Mouse (Mus musculus): ENCODE results near the gene Epc2. TPM values are rescaled to one million over a fixed set of nuclear protein-coding genes. Genes with fewer than 3 reads are reported as not detected.

Gene Epc2
- total RNA-seq, 1 experiment = 27.5 TPM

DNA sequence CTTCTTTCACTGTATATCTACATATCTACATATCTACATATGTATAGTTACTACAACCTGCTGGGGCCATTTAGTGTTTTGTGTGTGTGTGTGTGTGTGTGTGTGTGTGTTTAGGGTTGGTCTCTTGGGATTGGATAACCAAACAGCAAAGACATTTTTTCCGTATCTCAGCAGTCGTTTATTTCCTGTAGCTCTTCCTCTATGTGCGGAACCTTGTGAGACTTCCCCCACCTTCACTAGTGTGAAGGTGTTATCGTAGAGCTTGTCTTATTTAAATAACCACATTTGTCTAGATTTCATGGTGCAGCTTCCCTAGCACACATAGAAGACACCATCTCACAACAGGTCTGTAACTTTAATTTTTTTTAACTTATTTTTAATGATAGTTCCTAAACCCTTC is 106.1 kb downstream of the Epc2 start:
- Histone ChIP-seq H3K4me1 (ENCODE audit: control insufficient read depth in 2 of 2, insufficient read depth in 2 of 2, low read length in 2 of 2, poor library complexity in 1 of 2) (no peaks in the 10 kb centered on the region), H3K9ac (ENCODE audit: insufficient read depth, low read depth, low read length, poor library complexity, severe bottlenecking) (no peak overlapping the region), H3K9me3 (ENCODE audit: control insufficient read depth, insufficient read depth, low read depth, low read length) (no peaks in the 10 kb centered on the region), H3K36me3 (ENCODE audit: control insufficient read depth, insufficient read depth, low read length, poor library complexity, severe bottlenecking) (peaks cover 7% of the 10 kb centered on the region; the same call in 1 of the 2 replicates), H3K27ac (ENCODE audit: insufficient read depth, low read depth, low read length, poor library complexity, severe bottlenecking) (no peak overlapping the region), H3K4me3 (ENCODE audit: insufficient read depth in 1 of 2, low read depth in 1 of 2, low read length in 2 of 2, poor library complexity in 1 of 2, severe bottlenecking in 1 of 2) (no peak overlapping the region)
- no peak for DNase-seq (ENCODE audit: low read depth, low spot score)
- in situ Hi-C loops (cut with MboI; ENCODE audit: low sequenced_read_pairs in 2 of 2, unreplicated experiment in 2 of 2) = no loop called here
- no peak for TF ChIP-seq ZNF384 (IDR thresholded peaks at IDR 0.05; ENCODE audit: low read depth, low read length)
- TF ChIP-seq ZC3H11A (IDR thresholded peaks at IDR 0.05; ENCODE audit: borderline replicate concordance, low read depth, low read length) = no peak
- TF ChIP-seq HCFC1 (IDR thresholded peaks at IDR 0.05; ENCODE audit: borderline replicate concordance, insufficient read depth, low read length) = no peak
- no peak for TF ChIP-seq CHD2 (IDR thresholded peaks at IDR 0.05; ENCODE audit: low read depth, low read length)
- no peak for TF ChIP-seq MAFK (IDR thresholded peaks at IDR 0.05; ENCODE audit: insufficient read depth, low read depth, low read length)

DNA sequence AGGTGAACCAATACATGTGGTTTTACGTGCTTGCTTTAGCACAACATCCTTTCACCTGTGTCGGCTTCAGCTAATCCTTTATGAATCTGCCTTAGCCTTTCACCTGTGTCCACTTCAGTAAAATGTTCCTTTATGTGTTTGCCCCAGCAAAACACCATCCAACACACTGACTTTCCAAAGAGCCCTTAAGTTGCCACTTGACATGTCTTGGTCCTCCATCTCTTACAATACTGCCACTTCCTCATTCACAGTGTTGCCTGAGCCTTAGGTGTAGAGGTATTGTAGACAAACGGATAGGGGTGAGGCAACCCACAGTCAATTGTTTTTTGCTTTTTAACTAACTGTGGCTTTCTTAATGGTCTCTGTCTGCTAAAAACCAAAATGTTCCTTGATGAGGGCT is 107.1 kb downstream of the Epc2 start:
- no peaks in the 10 kb centered on the region for H3K9me3 ChIP-seq (ENCODE audit: control insufficient read depth, insufficient read depth, low read depth, low read length)
- H3K4me1 ChIP-seq (ENCODE audit: control insufficient read depth in 2 of 2, insufficient read depth in 2 of 2, low read length in 2 of 2, poor library complexity in 1 of 2) = no peaks in the 10 kb centered on the region
- TF ChIP-seq CHD2 (IDR thresholded peaks at IDR 0.05; ENCODE audit: low read depth, low read length) = no peak
- no peak for TF ChIP-seq HCFC1 (IDR thresholded peaks at IDR 0.05; ENCODE audit: borderline replicate concordance, insufficient read depth, low read length)
- TF ChIP-seq ZNF384 (IDR thresholded peaks at IDR 0.05; ENCODE audit: low read depth, low read length) = no peak
- no peak for TF ChIP-seq MAFK (IDR thresholded peaks at IDR 0.05; ENCODE audit: insufficient read depth, low read depth, low read length)
- no peak for TF ChIP-seq ZC3H11A (IDR thresholded peaks at IDR 0.05; ENCODE audit: borderline replicate concordance, low read depth, low read length)
- in situ Hi-C loops (cut with MboI; ENCODE audit: low sequenced_read_pairs in 2 of 2, unreplicated experiment in 2 of 2) = no loop called here
- no peak for DNase-seq (ENCODE audit: low read depth, low spot score)
- no peak overlapping the region for H3K27ac ChIP-seq (ENCODE audit: insufficient read depth, low read depth, low read length, poor library complexity, severe bottlenecking)
- H3K9ac ChIP-seq (ENCODE audit: insufficient read depth, low read depth, low read length, poor library complexity, severe bottlenecking) = no peak overlapping the region
- H3K4me3 ChIP-seq (ENCODE audit: insufficient read depth in 1 of 2, low read depth in 1 of 2, low read length in 2 of 2, poor library complexity in 1 of 2, severe bottlenecking in 1 of 2) = no peak overlapping the region
- peaks cover 4% of the 10 kb centered on the region; the same call in 1 of the 2 replicates for H3K36me3 ChIP-seq (ENCODE audit: control insufficient read depth, insufficient read depth, low read length, poor library complexity, severe bottlenecking)

DNA sequence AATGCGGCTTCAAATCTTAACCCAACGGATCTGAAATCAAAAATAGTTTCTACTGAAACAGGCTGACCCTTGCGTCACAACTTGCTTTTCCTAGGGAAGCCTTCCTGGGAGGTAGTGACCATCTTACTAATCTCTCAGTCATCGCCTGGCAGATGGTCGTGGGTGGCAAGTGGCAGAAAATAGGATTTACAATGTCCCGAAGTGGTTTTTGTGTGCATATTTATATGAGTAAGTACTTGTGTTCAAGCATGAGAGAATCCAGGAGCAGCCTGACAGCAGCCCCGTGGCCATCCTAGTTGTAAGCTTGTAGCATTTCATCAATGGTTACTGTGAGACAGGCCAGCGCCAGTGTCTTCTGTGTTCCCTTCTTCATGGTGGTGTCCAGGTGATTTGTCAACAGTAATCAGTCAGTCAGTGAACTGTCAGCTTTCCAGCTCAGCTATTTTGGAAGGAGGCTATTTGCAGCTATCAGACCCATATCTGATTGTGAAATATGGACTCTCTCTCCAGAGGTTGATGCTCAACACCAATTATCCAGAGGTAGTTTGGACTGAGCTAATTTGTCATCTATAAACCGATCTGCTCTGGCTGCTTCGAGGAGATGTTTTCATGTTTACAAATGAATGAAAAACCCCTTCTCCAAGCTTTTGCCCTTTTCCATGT is 111.5 kb downstream of the Epc2 start:
- DNase-seq (ENCODE audit: low read depth, low spot score) = no peak
- H3K4me1 ChIP-seq (ENCODE audit: control insufficient read depth in 2 of 2, insufficient read depth in 2 of 2, low read length in 2 of 2, poor library complexity in 1 of 2) = no peaks in the 10 kb centered on the region
- peaks cover 3% of the 10 kb centered on the region; the same call in 1 of the 2 replicates for H3K36me3 ChIP-seq (ENCODE audit: control insufficient read depth, insufficient read depth, low read length, poor library complexity, severe bottlenecking)
- no peak overlapping the region for H3K4me3 ChIP-seq (ENCODE audit: insufficient read depth in 1 of 2, low read depth in 1 of 2, low read length in 2 of 2, poor library complexity in 1 of 2, severe bottlenecking in 1 of 2)
- in situ Hi-C loops (cut with MboI; ENCODE audit: low sequenced_read_pairs in 2 of 2, unreplicated experiment in 2 of 2) = no loop called here
- H3K27ac ChIP-seq (ENCODE audit: insufficient read depth, low read depth, low read length, poor library complexity, severe bottlenecking) = no peak overlapping the region
- TF ChIP-seq ZNF384 (IDR thresholded peaks at IDR 0.05; ENCODE audit: low read depth, low read length) (no peak), ZC3H11A (IDR thresholded peaks at IDR 0.05; ENCODE audit: borderline replicate concordance, low read depth, low read length) (no peak), HCFC1 (IDR thresholded peaks at IDR 0.05; ENCODE audit: borderline replicate concordance, insufficient read depth, low read length) (no peak), CHD2 (IDR thresholded peaks at IDR 0.05; ENCODE audit: low read depth, low read length) (no peak), MAFK (IDR thresholded peaks at IDR 0.05; ENCODE audit: insufficient read depth, low read depth, low read length) (no peak)
- H3K9ac ChIP-seq (ENCODE audit: insufficient read depth, low read depth, low read length, poor library complexity, severe bottlenecking) = no peak overlapping the region
- no peaks in the 10 kb centered on the region for H3K9me3 ChIP-seq (ENCODE audit: control insufficient read depth, insufficient read depth, low read depth, low read length)

DNA sequence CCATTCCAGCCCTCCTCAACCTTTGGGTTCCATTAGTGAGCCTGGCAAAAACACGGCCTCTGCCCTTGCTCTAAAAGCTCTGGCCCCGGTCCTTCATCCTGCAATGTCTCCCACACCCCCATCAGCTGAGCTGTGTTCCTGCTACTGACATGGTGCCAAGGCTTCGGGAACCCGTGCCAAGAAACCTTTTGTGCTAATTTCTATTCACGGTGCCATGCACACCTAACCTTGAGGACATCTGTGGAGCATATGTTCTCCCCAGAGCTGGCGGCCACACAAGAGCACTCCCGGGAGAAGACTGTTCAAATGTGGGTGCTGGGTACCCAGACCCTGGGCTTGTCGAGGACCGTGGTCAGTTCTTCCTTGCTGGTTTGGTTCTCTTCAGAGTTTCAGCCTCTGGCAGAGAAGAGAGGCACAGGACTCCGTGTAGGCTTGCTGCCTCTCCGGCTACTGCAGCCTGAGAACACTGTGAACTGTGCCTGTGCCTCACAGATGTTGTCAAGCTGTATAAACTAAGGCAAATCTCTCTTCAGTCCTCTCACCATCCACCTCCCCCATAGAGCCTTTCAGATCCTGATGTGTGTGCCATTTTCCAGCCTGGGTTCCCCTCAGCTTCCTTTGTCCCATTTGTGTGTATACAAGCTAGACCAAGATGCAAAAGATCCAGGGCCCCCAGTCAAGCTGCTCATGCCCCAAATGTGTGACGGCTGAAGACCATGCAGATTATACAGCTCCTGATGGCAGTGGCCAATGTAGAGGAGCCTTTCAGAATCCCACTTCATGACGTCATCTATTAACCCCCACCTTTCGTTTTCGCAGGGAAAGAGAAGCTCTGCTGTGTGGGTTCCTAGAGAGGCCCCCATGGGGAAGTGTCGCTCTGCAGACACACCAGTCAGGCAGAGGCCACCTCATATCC is 118.8 kb downstream of the Epc2 start:
- no peak for DNase-seq (ENCODE audit: low read depth, low spot score)
- no peak overlapping the region for H3K27ac ChIP-seq (ENCODE audit: insufficient read depth, low read depth, low read length, poor library complexity, severe bottlenecking)
- TF ChIP-seq CHD2 (IDR thresholded peaks at IDR 0.05; ENCODE audit: low read depth, low read length) = no peak
- TF ChIP-seq ZNF384 (IDR thresholded peaks at IDR 0.05; ENCODE audit: low read depth, low read length) = no peak
- TF ChIP-seq MAFK (IDR thresholded peaks at IDR 0.05; ENCODE audit: insufficient read depth, low read depth, low read length) = no peak
- no peak for TF ChIP-seq HCFC1 (IDR thresholded peaks at IDR 0.05; ENCODE audit: borderline replicate concordance, insufficient read depth, low read length)
- no peak for TF ChIP-seq ZC3H11A (IDR thresholded peaks at IDR 0.05; ENCODE audit: borderline replicate concordance, low read depth, low read length)

More for the DNA sequence above, 118.8 kb downstream of the Epc2 start:
- Histone ChIP-seq H3K36me3 (ENCODE audit: control insufficient read depth, insufficient read depth, low read length, poor library complexity, severe bottlenecking) (no peaks in the 10 kb centered on the region), H3K9me3 (ENCODE audit: control insufficient read depth, insufficient read depth, low read depth, low read length) (no peaks in the 10 kb centered on the region), H3K9ac (ENCODE audit: insufficient read depth, low read depth, low read length, poor library complexity, severe bottlenecking) (no peak overlapping the region), H3K4me3 (ENCODE audit: insufficient read depth in 1 of 2, low read depth in 1 of 2, low read length in 2 of 2, poor library complexity in 1 of 2, severe bottlenecking in 1 of 2) (no peak overlapping the region), H3K4me1 (ENCODE audit: control insufficient read depth in 2 of 2, insufficient read depth in 2 of 2, low read length in 2 of 2, poor library complexity in 1 of 2) (no peaks in the 10 kb centered on the region)
- in situ Hi-C loops (cut with MboI; ENCODE audit: low sequenced_read_pairs in 2 of 2, unreplicated experiment in 2 of 2) = no loop called here

Data from ES-E14 (cell line).